In the genomic region with DNA sequence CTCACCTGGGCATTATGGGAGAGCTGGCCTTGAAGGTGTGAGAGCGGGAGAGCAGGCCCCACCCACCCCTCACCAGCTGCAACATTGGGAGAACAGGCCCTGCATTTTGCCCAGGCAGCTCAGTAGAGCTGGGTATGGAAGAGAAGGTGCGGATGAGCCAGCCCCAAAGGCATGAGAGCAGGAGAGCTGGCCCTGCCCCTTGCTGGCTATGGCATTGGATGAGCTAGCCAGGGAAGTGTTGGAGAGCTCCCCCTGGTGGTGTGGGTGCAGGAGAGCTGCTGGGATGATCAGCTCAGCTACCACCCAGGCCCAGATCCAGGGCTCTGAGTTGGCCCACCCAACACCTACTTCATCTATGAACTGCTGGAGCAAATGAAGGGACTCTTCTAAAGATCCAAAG, we compare ENCODE assay signal across 11 mouse cellular contexts. TPM values are rescaled to one million over a fixed set of nuclear protein-coding genes. Genes with fewer than 3 reads are reported as not detected.
A peak's percentile ranks its signal among the peaks of the same experiment; 100 is the strongest.
DNase-seq lines count a peak whose midpoint lies in the region; ATAC-seq and TF ChIP-seq lines count a peak whose summit lies in the region.
"Had no signal": no experiment of that assay in that cellular context is flagged by ENCODE, and none has a peak within 500 bp of the region (broad histone marks: within the 10 kb centered on the region; RNA-seq: fewer than 3 reads in every experiment).

No protein-coding gene starts in this region.

- DNase-seq in testis, postnatal 14 days (ENCODE audit: low spot score) = no peak
- peak; percentile 28 for DNase-seq in adrenal gland, postnatal 25 days
- peak; percentile 57 for DNase-seq in testis, postnatal 10 days (ENCODE audit: low spot score)
- no peak for DNase-seq in T-cell, adult 2 months (ENCODE audit: low spot score)
- DNase-seq: heart, postnatal 4 days; kidney, postnatal 4 days had no signal

- 84% methylated on average over 2 of the region's 2 CpGs for WGBS in heart, embryonic 14.5 days
- WGBS in heart, embryonic 11.5 days (ENCODE audit: insufficient replicate concordance) = 84% methylated on average over 2 of the region's 2 CpGs

- peaks cover 4 to 9% of the 10 kb centered on the region in 2 experiments for H3K4me1 ChIP-seq in heart, embryonic 14.5 days (ENCODE audit: control insufficient read depth in 2 of 2, insufficient read depth in 2 of 2, low read length in 2 of 2)
- peaks cover 12% of the 10 kb centered on the region for H3K4me1 ChIP-seq in heart, embryonic 11.5 days (ENCODE audit: control insufficient read depth, insufficient read depth, low read length)
- H3K4me1 ChIP-seq in testis, adult 2 months (ENCODE audit: control insufficient read depth, insufficient read depth, low read length) = no peaks in the 10 kb centered on the region; the same call in 1 of the 2 replicates
- H3K4me1 ChIP-seq: forebrain, embryonic 15.5 days had no signal

- peak; percentile 26; the same call in 1 of the 2 replicates for TF ChIP-seq CTCF in testis, adult 2 months (IDR thresholded peaks at IDR 0.05; ENCODE audit: control insufficient read depth, insufficient read depth, insufficient replicate concordance, low read depth, low read length)

- H3K36me3 ChIP-seq in heart, embryonic 14.5 days (ENCODE audit: control insufficient read depth, insufficient read depth, low read length) = no peaks in the 10 kb centered on the region
- H3K36me3 ChIP-seq in heart, embryonic 11.5 days (ENCODE audit: control insufficient read depth, insufficient read depth, low read length) = no peaks in the 10 kb centered on the region
- H3K36me3 ChIP-seq in testis, adult 2 months (ENCODE audit: control insufficient read depth, insufficient read depth, low read length) = no peaks in the 10 kb centered on the region
- H3K36me3 ChIP-seq: forebrain, embryonic 15.5 days had no signal

- no peak overlapping the region for H3K4me2 ChIP-seq in heart, embryonic 14.5 days (ENCODE audit: low read length)
- no peak overlapping the region for H3K4me2 ChIP-seq in heart, embryonic 11.5 days
- H3K4me2 ChIP-seq: forebrain, embryonic 15.5 days had no signal

- no peaks in the 10 kb centered on the region for H3K9me3 ChIP-seq in heart, embryonic 14.5 days (ENCODE audit: control insufficient read depth, low read length)
- no peaks in the 10 kb centered on the region for H3K9me3 ChIP-seq in heart, embryonic 11.5 days (replicated peaks; ENCODE audit: control insufficient read depth, low read length)
- H3K9me3 ChIP-seq: forebrain, embryonic 15.5 days had no signal

- no peak overlapping the region for H3K9ac ChIP-seq in heart, embryonic 14.5 days (ENCODE audit: low read length)
- H3K9ac ChIP-seq in heart, embryonic 11.5 days (ENCODE audit: low read depth, low read length) = no peak overlapping the region
- H3K9ac ChIP-seq: forebrain, embryonic 15.5 days had no signal

- H3K27me3 ChIP-seq in heart, embryonic 14.5 days (ENCODE audit: control insufficient read depth, insufficient read depth, low read length) = no peaks in the 10 kb centered on the region
- H3K27me3 ChIP-seq in heart, embryonic 11.5 days (ENCODE audit: control insufficient read depth, insufficient read depth, low read length) = no peaks in the 10 kb centered on the region
- no peaks in the 10 kb centered on the region for H3K27me3 ChIP-seq in testis, adult 2 months (ENCODE audit: control insufficient read depth, insufficient read depth, low read length)
- H3K27me3 ChIP-seq: forebrain, embryonic 15.5 days had no signal

- no peak overlapping the region for H3K27ac ChIP-seq in heart, embryonic 14.5 days (replicated peaks in 1 of 2; ENCODE audit: control insufficient read depth in 1 of 2, insufficient read depth in 1 of 2, low read depth in 2 of 2, low read length in 2 of 2)
- H3K27ac ChIP-seq in heart, embryonic 11.5 days (ENCODE audit: low read depth, low read length) = no peak overlapping the region
- no peak overlapping the region for H3K27ac ChIP-seq in testis, adult 2 months (ENCODE audit: control insufficient read depth, insufficient read depth, low read depth, low read length)
- H3K27ac ChIP-seq: forebrain, embryonic 15.5 days had no signal

- 0 out of 2 replicates have a peak, but pooled peaks have one; percentile 17 for ATAC-seq in heart, embryonic 14.5 days (ENCODE audit: insufficient number of reproducible peaks, insufficient read depth, low FRiP score, low read depth)
- ATAC-seq in heart, embryonic 11.5 days (replicated peaks; ENCODE audit: insufficient number of reproducible peaks, low FRiP score, low TSS enrichment) = no peak
- ATAC-seq: forebrain, embryonic 15.5 days; intestine, embryonic 16.5 days had no signal

- no peak overlapping the region for H3K4me3 ChIP-seq in heart, embryonic 14.5 days (ENCODE audit: control insufficient read depth in 1 of 2, insufficient read depth in 1 of 2, low read depth in 1 of 2, low read length in 2 of 2)
- H3K4me3 ChIP-seq in heart, embryonic 11.5 days (ENCODE audit: low read depth, low read length) = no peak overlapping the region
- H3K4me3 ChIP-seq in testis, adult 2 months (ENCODE audit: control insufficient read depth, low read depth, low read length) = no peak overlapping the region
- H3K4me3 ChIP-seq: forebrain, embryonic 15.5 days had no signal

- TF ChIP-seq POLR2A in testis, adult 2 months (IDR thresholded peaks at IDR 0.05; ENCODE audit: control insufficient read depth, low read depth, low read length) = no peak

RNA-seq across cellular contexts. Expression of a gene that starts 34.5 kb away (rescaled TPM):
- polyA plus RNA-seq in heart, embryonic 14.5 days (2014; fragmentation: Nextera tagmentation; extraction: Ambion mirVana) = 13.9 and 20.3 TPM in 2 replicates
- polyA plus RNA-seq in heart, embryonic 11.5 days (2014; fragmentation: Nextera tagmentation; extraction: Ambion mirVana) = 20.2 and 20.5 TPM in 2 replicates
- 8.1 and 13.6 TPM in 2 replicates for polyA plus RNA-seq in testis, adult 2 months (2012; rRNA removed)
- 17.9 and 19.2 TPM in 2 replicates for total RNA-seq in adrenal gland, postnatal 25 days (2021)

RNA-seq across cellular contexts. Expression of a gene that starts 39.7 kb away (rescaled TPM):
- 33.0 and 34.9 TPM in 2 replicates for polyA plus RNA-seq in heart, embryonic 14.5 days (2014; fragmentation: Nextera tagmentation; extraction: Ambion mirVana)
- 25.2 and 28.9 TPM in 2 replicates for polyA plus RNA-seq in heart, embryonic 11.5 days (2014; fragmentation: Nextera tagmentation; extraction: Ambion mirVana)
- 22.5 and 30.7 TPM in 2 replicates for polyA plus RNA-seq in testis, adult 2 months (2012; rRNA removed)
- 181 and 261 TPM in 2 replicates for total RNA-seq in adrenal gland, postnatal 25 days (2021)

Comparison
In these comparisons a context has a peak if more than half of its experiments do, and no peak if none do; other contexts are left out.
1. DNase-seq: peak in adrenal gland, postnatal 25 days (single experiment) and testis, postnatal 10 days (single experiment); none in testis, postnatal 14 days (single experiment) and T-cell, adult 2 months (single experiment).